Mouse (Mus musculus): ENCODE measurements at regions not wholly inside any gene's neighbourhood (a gene's known extent, or its start where the extent isn't known, plus 50 kb on each side); places are given as distances from the start of the nearest gene placed in this dataset.

DNA sequence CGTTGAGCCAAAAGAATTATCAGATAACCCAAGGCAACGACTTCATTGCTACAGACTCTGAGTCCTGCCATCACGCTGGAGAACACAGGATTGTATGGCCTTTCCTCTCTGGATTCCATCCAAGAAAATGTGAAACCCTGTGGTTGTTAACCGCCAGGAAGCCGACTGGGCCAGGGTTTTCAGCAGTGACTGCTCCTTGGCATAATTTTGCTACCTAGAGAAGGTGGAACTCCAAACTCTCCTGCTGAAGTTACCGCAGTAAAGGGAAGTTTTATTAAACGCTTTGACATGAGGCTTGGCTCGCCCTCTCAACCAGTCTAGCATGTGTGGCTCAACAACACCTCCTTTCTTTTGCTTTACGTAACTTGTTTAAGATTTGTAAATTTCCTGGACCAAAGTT is 116.9 kb downstream of the Wif1 start:
- Histone ChIP-seq H3K4me1 (replicated peaks) (peaks cover 9% of the 10 kb centered on the region), H3K27ac (peak overlapping the region; percentile 62; the same call in 1 of the 2 replicates), H3K9me3 (no peaks in the 10 kb centered on the region), H3K27me3 (no peaks in the 10 kb centered on the region), H3K4me2 (no peak overlapping the region; the same call in 1 of the 2 replicates), H3K9ac (replicated peaks) (no peak overlapping the region), H3K36me3 (no peaks in the 10 kb centered on the region), H3K4me3 (replicated peaks) (no peak overlapping the region)
- no peak for ATAC-seq (ENCODE audit: insufficient number of reproducible peaks, insufficient read depth, low FRiP score, low TSS enrichment, low read depth)
- 53% methylated on average over 9 of the region's 9 CpGs for WGBS

DNA sequence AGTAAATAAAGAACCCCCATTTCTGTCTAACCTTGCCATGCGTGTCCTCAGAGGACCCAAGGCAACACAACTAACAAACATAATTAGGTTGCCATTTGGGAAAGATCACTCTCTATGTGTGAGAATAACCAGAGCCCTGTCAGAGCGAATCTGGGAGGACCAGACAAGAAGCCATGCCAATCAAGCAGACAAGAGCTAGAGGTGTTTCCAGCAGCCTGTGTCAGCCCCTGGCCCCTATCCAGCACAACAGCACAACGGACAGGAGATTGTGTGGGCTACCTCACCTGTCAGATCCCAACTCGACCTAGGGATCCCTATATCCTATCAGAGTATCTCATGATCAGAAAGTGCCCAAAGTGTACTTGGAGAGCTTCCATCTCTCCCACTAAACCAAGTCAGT is 119.9 kb downstream of the Wif1 start:
- no peaks in the 10 kb centered on the region for H3K27me3 ChIP-seq
- H3K4me2 ChIP-seq: no peak overlapping the region
- ATAC-seq (ENCODE audit: insufficient number of reproducible peaks, insufficient read depth, low FRiP score, low TSS enrichment, low read depth): no peak
- no peaks in the 10 kb centered on the region for H3K36me3 ChIP-seq
- 73% methylated on average over 4 of the region's 4 CpGs for WGBS
- no peak overlapping the region for H3K9ac ChIP-seq (replicated peaks)
- no peak overlapping the region for H3K27ac ChIP-seq
- no peaks in the 10 kb centered on the region for H3K9me3 ChIP-seq
- H3K4me3 ChIP-seq (replicated peaks): no peak overlapping the region
- peaks cover 9% of the 10 kb centered on the region for H3K4me1 ChIP-seq (replicated peaks)

DNA sequence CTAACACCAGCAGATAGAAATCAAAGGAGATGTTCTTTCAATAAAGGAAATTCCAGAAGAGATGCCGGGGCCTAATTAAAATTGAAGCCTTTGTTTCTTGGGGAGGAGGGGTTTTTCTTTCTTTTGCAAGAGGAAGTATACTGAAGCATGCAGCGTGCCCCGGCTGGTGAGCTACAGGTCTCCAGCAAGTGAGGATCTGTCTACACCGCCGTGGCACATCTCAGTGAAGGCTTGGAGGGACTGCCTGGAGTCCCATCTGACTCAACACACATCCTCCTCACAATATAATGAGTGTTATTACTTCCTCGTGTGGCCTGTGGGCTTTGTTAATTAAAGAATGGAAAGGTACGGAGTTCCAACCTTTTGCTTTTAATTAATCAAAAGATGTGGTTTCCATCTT is 126.7 kb downstream of the Wif1 start:
- ATAC-seq (ENCODE audit: insufficient number of reproducible peaks, insufficient read depth, low FRiP score, low TSS enrichment, low read depth): no peak
- peaks cover 6% of the 10 kb centered on the region; the same call in 1 of the 2 replicates for H3K4me1 ChIP-seq (replicated peaks)
- 0 out of 2 replicates have a peak, but pooled peaks cover 8% of the 10 kb centered on the region for H3K9me3 ChIP-seq
- H3K4me3 ChIP-seq (replicated peaks): no peak overlapping the region
- WGBS: 52% methylated on average over 7 of the region's 7 CpGs
- no peak overlapping the region for H3K4me2 ChIP-seq
- H3K9ac ChIP-seq (replicated peaks): no peak overlapping the region
- H3K27me3 ChIP-seq: no peaks in the 10 kb centered on the region
- H3K27ac ChIP-seq: no peak overlapping the region
- H3K36me3 ChIP-seq: no peaks in the 10 kb centered on the region

DNA sequence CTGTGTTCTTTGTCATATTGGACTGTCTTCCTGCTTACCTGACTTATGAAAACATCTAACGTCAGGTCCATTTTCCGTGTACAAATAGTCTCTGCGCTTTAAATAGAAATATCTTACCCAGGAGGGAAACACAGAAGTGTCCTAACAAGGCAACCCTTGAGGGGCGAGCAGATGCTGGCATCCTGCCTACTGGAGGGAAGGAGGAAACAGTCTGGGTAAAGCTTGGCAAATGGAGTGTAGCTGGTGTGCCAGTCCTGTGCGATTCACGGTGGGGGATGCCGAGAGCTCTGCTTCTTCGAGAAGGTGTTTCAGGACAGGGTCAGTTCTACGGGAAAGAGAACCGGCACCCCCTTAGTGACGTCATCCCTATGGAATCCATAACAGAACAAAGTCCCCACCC is 127.4 kb downstream of the Wif1 start:
- Histone ChIP-seq H3K27me3 (no peaks in the 10 kb centered on the region), H3K9me3 (0 out of 2 replicates have a peak, but pooled peaks cover 8% of the 10 kb centered on the region), H3K4me3 (replicated peaks) (no peak overlapping the region), H3K27ac (no peak overlapping the region), H3K4me2 (no peak overlapping the region), H3K4me1 (replicated peaks) (peaks cover 6% of the 10 kb centered on the region; the same call in 1 of the 2 replicates), H3K36me3 (no peaks in the 10 kb centered on the region), H3K9ac (replicated peaks) (no peak overlapping the region)
- no peak for ATAC-seq (ENCODE audit: insufficient number of reproducible peaks, insufficient read depth, low FRiP score, low TSS enrichment, low read depth)
- WGBS: 91% methylated on average over 11 of the region's 11 CpGs

DNA sequence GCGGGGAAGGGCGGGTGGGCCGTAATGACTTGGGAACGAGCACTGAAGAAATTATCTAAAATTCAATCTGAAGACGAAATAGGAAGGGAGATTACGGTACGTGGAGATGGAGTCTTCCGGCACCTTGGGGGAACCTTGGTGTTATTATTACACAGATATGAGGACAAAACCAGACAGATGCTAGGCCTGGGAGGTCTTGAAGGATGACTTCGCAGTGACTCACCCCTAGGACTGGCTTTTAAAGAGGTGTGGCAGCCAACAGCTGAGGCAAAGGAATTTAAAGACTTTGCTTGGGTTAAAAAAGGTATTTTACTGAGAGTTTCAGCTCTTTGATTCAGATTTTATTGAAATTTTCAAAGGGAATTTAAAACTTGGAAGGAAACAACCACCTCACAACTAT is 140.3 kb downstream of the Wif1 start:
- H3K9ac ChIP-seq (replicated peaks): no peak overlapping the region
- H3K4me1 ChIP-seq (replicated peaks): peaks cover 7% of the 10 kb centered on the region
- H3K27me3 ChIP-seq: no peaks in the 10 kb centered on the region
- H3K36me3 ChIP-seq: no peaks in the 10 kb centered on the region
- H3K27ac ChIP-seq: no peak overlapping the region
- H3K9me3 ChIP-seq: no peaks in the 10 kb centered on the region
- H3K4me2 ChIP-seq: no peak overlapping the region
- no peak overlapping the region for H3K4me3 ChIP-seq (replicated peaks)
- ATAC-seq (ENCODE audit: insufficient number of reproducible peaks, insufficient read depth, low FRiP score, low TSS enrichment, low read depth): no peak
- 89% methylated on average over 9 of the region's 9 CpGs for WGBS

DNA sequence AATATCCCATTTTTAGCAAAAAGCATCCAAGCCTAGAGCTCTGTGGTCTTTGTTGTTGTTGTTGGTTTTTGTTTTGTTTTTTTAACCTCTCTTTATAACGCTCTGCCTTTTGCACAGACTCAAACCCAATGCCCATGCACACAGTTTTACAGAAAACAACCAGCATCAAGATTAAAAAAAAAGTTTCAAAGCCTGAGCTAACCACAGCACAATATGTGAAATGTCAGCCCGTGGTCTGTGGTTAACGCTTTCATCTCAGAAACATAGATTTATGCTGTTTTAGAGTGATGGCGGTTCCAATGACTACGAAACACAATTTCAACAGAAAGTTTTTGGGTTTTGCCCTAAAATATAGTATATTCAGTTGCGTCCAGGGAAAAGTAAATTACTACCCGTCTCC is 155.4 kb downstream of the Wif1 start:
- Histone ChIP-seq H3K27ac (no peak overlapping the region), H3K36me3 (no peaks in the 10 kb centered on the region), H3K9me3 (no peaks in the 10 kb centered on the region), H3K9ac (replicated peaks) (no peak overlapping the region), H3K4me3 (replicated peaks) (no peak overlapping the region), H3K27me3 (no peaks in the 10 kb centered on the region), H3K4me2 (no peak overlapping the region), H3K4me1 (replicated peaks) (no peaks in the 10 kb centered on the region)
- ATAC-seq (ENCODE audit: insufficient number of reproducible peaks, insufficient read depth, low FRiP score, low TSS enrichment, low read depth): no peak
- WGBS: 88% methylated on average over 7 of the region's 7 CpGs

DNA sequence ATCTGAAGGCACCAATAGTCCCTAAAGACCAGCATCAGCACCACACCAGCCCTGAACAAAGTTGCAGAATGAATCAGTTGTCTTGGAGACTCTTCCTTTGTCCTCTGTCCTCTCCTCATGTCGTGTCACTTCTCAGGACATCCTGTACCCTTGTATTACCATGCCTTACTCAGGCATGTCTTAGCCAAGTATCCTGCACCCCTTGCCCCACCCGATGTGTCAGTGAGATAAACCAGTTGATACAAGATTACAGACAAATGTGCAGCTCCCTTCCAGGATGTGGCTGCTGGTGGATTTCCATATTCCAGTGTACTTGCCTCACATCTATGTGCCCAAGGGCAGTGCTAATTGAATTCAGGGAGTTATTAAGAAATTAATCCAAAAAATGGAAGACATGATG is 151.8 kb downstream of the Tbc1d30 start:
- Histone ChIP-seq H3K4me3 (replicated peaks) (no peak overlapping the region), H3K36me3 (no peaks in the 10 kb centered on the region), H3K9me3 (no peaks in the 10 kb centered on the region), H3K4me1 (replicated peaks) (peaks cover 11% of the 10 kb centered on the region; the same call in 1 of the 2 replicates), H3K9ac (replicated peaks) (no peak overlapping the region), H3K4me2 (no peak overlapping the region), H3K27me3 (no peaks in the 10 kb centered on the region), H3K27ac (no peak overlapping the region)
- ATAC-seq (ENCODE audit: insufficient number of reproducible peaks, insufficient read depth, low FRiP score, low TSS enrichment, low read depth): no peak
- WGBS: 78% methylated on average over 2 of the region's 2 CpGs

DNA sequence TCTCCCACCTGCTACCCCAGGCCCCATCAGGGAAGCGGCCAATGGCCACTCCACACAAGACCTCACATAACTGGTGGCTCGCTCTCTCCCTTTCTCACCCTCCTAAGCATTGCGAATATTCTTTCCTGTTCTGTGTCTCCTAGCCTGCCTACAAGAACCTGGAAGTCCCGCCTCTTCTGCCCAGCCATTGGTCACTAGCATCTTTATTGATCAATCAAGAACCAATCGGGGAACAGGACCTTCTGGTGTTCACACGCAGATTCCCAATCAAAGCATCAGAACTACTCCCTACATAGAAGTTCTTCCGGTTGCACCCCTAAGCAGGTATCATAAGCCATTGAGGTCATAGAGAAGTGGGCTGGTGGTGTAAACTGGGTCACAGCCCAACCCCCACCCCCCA is 148.5 kb downstream of the Tbc1d30 start:
- Histone ChIP-seq H3K4me1 (replicated peaks) (peaks cover 21% of the 10 kb centered on the region), H3K27me3 (no peaks in the 10 kb centered on the region), H3K4me2 (no peak overlapping the region), H3K36me3 (no peaks in the 10 kb centered on the region), H3K27ac (no peak overlapping the region), H3K9ac (replicated peaks) (no peak overlapping the region), H3K9me3 (no peaks in the 10 kb centered on the region), H3K4me3 (replicated peaks) (no peak overlapping the region)
- 86% methylated on average over 7 of the region's 7 CpGs for WGBS
- ATAC-seq (ENCODE audit: insufficient number of reproducible peaks, insufficient read depth, low FRiP score, low TSS enrichment, low read depth): no peak

DNA sequence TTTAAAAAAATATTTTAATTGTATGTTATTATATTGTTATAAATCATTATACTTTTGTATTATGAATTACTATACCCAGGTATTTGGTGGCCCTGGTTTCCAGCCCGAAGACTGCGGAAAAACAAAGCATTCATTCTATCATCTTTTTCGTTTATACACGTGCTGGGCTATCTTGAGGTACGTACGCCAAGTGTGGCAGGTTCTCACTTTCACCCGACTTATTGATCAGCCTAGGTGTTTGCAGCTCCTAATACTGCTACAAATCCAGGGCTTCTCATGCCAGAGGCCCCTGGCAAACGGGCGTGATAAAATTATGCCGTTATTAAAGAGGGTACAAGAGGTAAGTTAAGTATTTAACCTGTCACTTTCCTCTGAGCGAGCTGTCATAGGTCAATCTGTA is 145.5 kb downstream of the Tbc1d30 start:
- H3K27me3 ChIP-seq: no peaks in the 10 kb centered on the region
- no peak overlapping the region for H3K9ac ChIP-seq (replicated peaks)
- 81% methylated on average over 11 of the region's 11 CpGs for WGBS
- no peaks in the 10 kb centered on the region for H3K9me3 ChIP-seq
- H3K4me3 ChIP-seq (replicated peaks): no peak overlapping the region
- ATAC-seq (ENCODE audit: insufficient number of reproducible peaks, insufficient read depth, low FRiP score, low TSS enrichment, low read depth): no peak
- H3K36me3 ChIP-seq: no peaks in the 10 kb centered on the region
- peaks cover 15% of the 10 kb centered on the region for H3K4me1 ChIP-seq (replicated peaks)
- peak overlapping the region; percentile 68 for H3K27ac ChIP-seq
- H3K4me2 ChIP-seq: no peak overlapping the region

DNA sequence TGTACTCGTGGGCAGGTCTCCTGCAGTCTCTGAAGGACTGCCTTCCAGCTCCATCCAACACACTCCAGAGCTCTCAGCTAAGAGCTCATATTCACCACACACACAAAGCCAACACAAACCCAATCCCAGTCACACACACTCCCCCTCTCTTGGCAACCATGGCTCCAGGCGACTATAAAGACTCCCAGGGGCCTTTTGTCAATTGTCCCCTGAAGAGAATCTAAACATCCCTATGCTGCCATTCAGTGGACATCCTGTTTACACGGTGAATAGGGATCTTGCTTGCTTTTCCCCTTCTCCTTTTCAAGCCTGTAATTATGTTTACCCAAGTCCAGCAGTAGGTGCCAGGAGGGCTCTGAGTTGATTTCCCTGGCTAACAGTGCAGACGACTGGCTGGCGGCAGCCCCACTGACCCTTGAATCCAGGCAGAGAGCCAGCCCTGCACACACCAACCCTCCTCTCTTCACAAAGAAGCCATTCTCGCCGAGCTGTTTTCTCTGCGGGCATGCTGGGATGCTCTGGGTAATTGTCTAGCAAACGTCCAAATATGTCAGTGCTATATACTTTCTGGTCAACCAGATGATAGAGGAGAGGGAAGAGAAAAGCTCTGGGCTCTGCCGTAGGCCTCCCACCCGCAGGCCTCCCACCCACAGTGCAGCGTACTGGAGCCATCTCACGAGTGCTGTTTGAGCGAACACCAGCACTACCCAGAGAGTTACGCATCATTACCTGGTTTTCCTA is 144.9 kb downstream of the Tbc1d30 start:
- H3K9me3 ChIP-seq: no peaks in the 10 kb centered on the region
- ATAC-seq (ENCODE audit: insufficient number of reproducible peaks, insufficient read depth, low FRiP score, low TSS enrichment, low read depth): peak; percentile 59; the same call in 1 of the 2 replicates
- H3K27ac ChIP-seq: peak overlapping the region; percentile 68
- H3K4me1 ChIP-seq (replicated peaks): peaks cover 15% of the 10 kb centered on the region
- WGBS: 33% methylated on average over 15 of the region's 15 CpGs
- H3K4me2 ChIP-seq: no peak overlapping the region
- no peak overlapping the region for H3K4me3 ChIP-seq (replicated peaks)
- H3K9ac ChIP-seq (replicated peaks): no peak overlapping the region
- no peaks in the 10 kb centered on the region for H3K36me3 ChIP-seq
- no peaks in the 10 kb centered on the region for H3K27me3 ChIP-seq

DNA sequence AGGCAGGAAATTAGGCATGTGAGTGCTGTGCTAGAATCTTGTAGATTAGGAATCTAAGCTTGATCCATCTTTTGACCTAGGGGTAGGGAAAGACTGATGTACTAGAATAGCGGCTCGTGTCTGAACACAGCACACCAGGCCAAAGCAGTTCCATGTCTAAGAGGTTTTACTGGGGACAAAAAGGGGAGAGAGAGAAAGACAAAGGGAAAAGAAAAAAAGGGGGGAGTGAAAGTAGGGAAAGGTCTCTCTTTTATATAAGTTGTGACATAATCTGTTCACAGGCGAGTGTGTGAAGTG is 144.4 kb downstream of the Tbc1d30 start:
- no peak overlapping the region for H3K4me2 ChIP-seq
- H3K4me1 ChIP-seq (replicated peaks): peaks cover 15% of the 10 kb centered on the region
- no peaks in the 10 kb centered on the region for H3K36me3 ChIP-seq
- H3K4me3 ChIP-seq (replicated peaks): no peak overlapping the region
- ATAC-seq (ENCODE audit: insufficient number of reproducible peaks, insufficient read depth, low FRiP score, low TSS enrichment, low read depth): no peak
- no peaks in the 10 kb centered on the region for H3K9me3 ChIP-seq
- no peaks in the 10 kb centered on the region for H3K27me3 ChIP-seq
- no peak overlapping the region for H3K9ac ChIP-seq (replicated peaks)
- peak overlapping the region; percentile 68 for H3K27ac ChIP-seq
- WGBS: 88% methylated on average over 3 of the region's 3 CpGs
